Mouse (Mus musculus) lung, embryonic 14.5 days (tissue): Measurements from ENCODE around the gene Stard8. TPM values are rescaled to one million over a fixed set of nuclear protein-coding genes. Genes with fewer than 3 reads are reported as not detected.
A peak's percentile ranks its signal among the peaks of the same experiment; 100 is the strongest.

ENCODE experiments used
- ATAC-seq: fragments of 200-750 bp; cut with Nextera tagmentation; 2 replicates; pipeline ENCODE4 v1.8.0; 2017; ENCODE audit warnings: mild to moderate bottlenecking, moderate TSS enrichment, moderate library complexity; ENCODE audit not compliant: insufficient read depth
- DNase-seq: peaks from one replicate; pipeline ENCODE4 v3.0.0-alpha.2; 2015
- H3K27ac ChIP-seq: fragments of 300-500 bp; sonication (generic); 2 replicates; pipeline ENCODE4 v1.5.1; 2014; ENCODE audit warnings: low read depth, mild to moderate bottlenecking, moderate library complexity
- H3K27me3 ChIP-seq: fragments of 300-500 bp; sonication (generic); 2 replicates; pipeline ENCODE4 v1.6.1; 2014; ENCODE audit warnings: low read length, control low read depth; ENCODE audit not compliant: insufficient read depth
- H3K36me3 ChIP-seq: fragments of 300-500 bp; sonication (generic); 2 replicates; pipeline ENCODE4 v1.6.1; 2014; ENCODE audit warnings: control low read depth; ENCODE audit not compliant: insufficient read depth
- H3K4me1 ChIP-seq: fragments of 300-500 bp; sonication (generic); 2 replicates; pipeline ENCODE4 v1.6.1; 2014; ENCODE audit warnings: antibody characterized with exemption, control low read depth; ENCODE audit not compliant: insufficient read depth
- H3K4me2 ChIP-seq: fragments of 300-500 bp; sonication (generic); 2 replicates; pipeline ENCODE4 v1.6.1; 2014; ENCODE audit warnings: mild to moderate bottlenecking
- H3K4me3 ChIP-seq: fragments of 300-500 bp; sonication (generic); 2 replicates; pipeline ENCODE4 v1.5.1; 2014; ENCODE audit warnings: low read depth, low read length
- H3K9ac ChIP-seq: fragments of 300-500 bp; sonication (generic); 2 replicates; pipeline ENCODE4 v1.6.1; 2014
- H3K9me3 ChIP-seq: fragments of 300-500 bp; sonication (generic); 2 replicates; pipeline ENCODE4 v1.6.1; 2016; ENCODE audit warnings: low read depth, low read length, control low read depth
- CTCF ChIP-seq: IDR thresholded peaks from 2 replicates; pipeline ENCODE4 v1.5.1; 2016; ENCODE audit warnings: antibody characterized with exemption, low read depth
- WGBS: fragments of 180-500 bp; shearing (Covaris S2); extraction: QIAGEN DNeasy Blood & Tissue Kit; methylation state at CpG from one replicate; pipeline ENCODE4 v1.1.7; 2014; 5-methylcytosine and 5-hydroxymethylcytosine counted together
- polyA plus RNA-seq: library from polyadenylated mRNA; unstranded; fragments of >200 nt; fragmentation: Nextera tagmentation; extraction: Ambion mirVana; gene quantifications from 2 replicates; pipeline ENCODE4 v1.2.1, GENCODE M21; 2014

Stard8 gene
- polyA plus RNA-seq, 1 experiment from 2014 or later: 11.3 TPM

DNA sequence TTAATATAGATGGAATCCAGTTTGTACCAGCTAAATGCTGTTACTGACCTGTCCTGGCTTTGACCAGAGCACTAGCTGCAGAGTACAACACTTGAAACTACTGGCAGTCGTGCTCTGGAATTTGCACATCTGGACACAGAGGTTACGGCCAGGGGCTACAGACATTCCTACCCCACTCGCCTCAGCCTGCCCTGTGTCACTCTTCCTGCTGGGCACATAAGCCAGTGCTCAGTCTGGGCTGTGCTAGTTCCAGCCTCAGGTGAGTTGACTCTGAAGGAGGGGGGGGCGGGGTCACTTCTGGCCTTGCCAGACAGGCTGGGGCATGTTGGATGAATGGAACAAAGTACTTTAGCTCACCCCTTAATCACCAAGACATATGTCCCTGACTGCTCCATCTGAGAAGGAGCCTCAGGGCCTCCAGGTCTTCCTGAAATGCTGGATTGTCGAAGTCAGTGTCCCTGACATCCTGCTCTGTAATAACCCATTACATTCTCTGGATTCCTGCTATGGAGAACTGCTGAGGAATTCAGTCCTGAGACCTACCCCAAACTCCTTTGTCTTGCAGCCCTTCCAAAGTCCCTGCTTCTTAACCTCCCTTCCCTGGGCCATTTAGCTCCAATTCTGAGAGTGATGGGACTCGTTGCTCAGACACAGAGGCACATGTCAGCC lies 54.9 kb downstream of the Stard8 start:
- DNase-seq (no peak), ATAC-seq (no peak)
- H3K4me2 ChIP-seq: no peak overlapping the region
- no peaks in the 10 kb centered on the region for H3K4me1 ChIP-seq
- H3K9ac ChIP-seq: no peak overlapping the region
- no peaks in the 10 kb centered on the region for H3K36me3 ChIP-seq
- H3K4me3 ChIP-seq: no peak overlapping the region
- no peaks in the 10 kb centered on the region for H3K9me3 ChIP-seq
- H3K27ac ChIP-seq: no peak overlapping the region
- WGBS: 59% methylated on average over 6 of the region's 6 CpGs
- no peaks in the 10 kb centered on the region for H3K27me3 ChIP-seq
- TF ChIP-seq CTCF: no peak

DNA sequence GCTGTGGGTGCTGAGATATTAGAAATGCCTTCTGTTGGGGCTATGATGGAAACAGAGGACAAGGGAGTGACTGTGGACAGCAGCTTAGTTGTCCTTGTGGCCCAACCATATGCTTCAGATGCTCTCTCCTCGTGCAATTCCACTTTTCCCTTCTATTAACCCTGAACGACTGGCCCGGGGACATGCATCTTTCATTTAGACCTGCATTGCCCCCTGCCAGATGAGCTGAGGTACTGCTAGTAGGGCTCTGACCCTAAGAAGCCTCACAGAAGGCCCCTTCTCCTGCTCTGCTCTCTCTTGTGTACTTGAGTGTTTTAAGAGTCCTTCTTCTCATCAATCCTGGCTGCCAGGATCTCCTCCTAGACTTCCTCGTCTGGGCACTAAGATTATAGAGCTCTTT lies 56.1 kb downstream of the Stard8 start:
- Histone ChIP-seq H3K4me1 (no peaks in the 10 kb centered on the region), H3K9ac (no peak overlapping the region), H3K4me2 (no peak overlapping the region), H3K9me3 (no peaks in the 10 kb centered on the region), H3K4me3 (no peak overlapping the region), H3K27me3 (no peaks in the 10 kb centered on the region), H3K36me3 (no peaks in the 10 kb centered on the region), H3K27ac (no peak overlapping the region)
- DNase-seq (peak; percentile 57), ATAC-seq (peak; percentile 52; the same call in 1 of the 2 replicates)
- peak; percentile 57 for TF ChIP-seq CTCF
- WGBS: 23% methylated on average over 4 of the region's 4 CpGs

DNA sequence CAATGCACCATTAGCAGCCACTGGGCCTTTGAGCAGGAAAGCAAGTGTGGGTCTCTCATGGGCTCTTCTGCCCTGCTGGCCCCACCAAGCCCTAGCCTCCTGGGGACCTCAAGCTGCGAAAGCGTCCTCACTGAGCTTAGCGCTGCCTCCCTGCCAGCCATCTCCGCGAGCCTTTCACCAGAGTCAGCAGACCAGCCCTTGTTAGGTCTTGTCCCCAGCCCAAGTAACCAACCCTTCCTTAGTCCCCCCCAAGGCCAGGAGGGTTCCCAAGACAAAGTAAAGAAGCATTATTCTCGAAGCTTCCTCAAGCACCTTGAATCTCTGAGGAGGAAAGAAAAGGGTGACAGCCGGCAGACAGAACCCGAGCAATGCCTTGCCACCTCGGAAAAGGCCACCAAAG lies 62.5 kb downstream of the Stard8 start:
- TF ChIP-seq CTCF: no peak
- Histone ChIP-seq H3K27ac (no peak overlapping the region), H3K9me3 (no peaks in the 10 kb centered on the region), H3K4me3 (no peak overlapping the region), H3K4me2 (no peak overlapping the region), H3K36me3 (no peaks in the 10 kb centered on the region), H3K9ac (no peak overlapping the region), H3K4me1 (no peaks in the 10 kb centered on the region), H3K27me3 (no peaks in the 10 kb centered on the region)
- no peak for ATAC-seq
- 92% methylated on average over 9 of the region's 9 CpGs for WGBS
- DNase-seq: no peak

DNA sequence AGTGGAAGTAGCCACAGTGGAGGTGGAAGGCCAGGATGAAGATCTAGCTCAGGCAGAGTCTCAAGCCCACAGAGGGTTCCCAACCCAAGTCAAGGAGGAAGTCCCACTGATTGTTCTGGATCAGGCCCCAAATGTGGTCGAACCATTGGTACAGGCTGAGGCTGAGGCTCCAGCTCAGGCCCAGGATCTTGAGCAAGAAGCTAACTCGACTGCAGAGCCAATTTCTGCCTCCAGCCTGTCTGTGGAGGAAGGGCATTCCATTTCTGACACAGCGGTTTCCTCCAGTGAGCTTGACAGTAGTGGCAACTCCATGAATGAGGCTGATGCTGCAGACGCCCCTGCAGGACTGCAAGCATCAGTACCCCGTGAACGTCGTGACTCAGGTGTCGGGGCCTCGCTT lies 63.5 kb downstream of the Stard8 start:
- ATAC-seq: no peak
- no peaks in the 10 kb centered on the region for H3K36me3 ChIP-seq
- 75% methylated on average over 9 of the region's 9 CpGs for WGBS

DNA sequence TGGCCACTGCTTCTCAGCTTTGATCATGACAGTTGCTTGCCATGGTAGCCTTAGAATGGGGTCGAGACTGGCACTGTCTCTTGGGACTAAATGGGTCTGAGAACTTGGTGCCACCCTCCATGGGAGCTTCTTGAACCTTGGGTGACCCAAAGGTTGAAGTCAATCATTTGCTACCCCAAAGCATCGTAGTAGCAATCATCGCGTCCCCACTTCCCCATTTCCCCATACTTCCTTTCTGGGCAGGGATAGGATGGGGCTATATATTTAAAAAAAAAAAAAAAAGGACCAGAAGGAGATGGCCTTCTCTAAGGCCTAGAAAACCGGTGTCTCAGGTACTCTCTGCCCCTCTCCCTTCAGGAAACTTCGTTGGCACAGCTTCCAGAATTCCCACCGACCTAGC lies 64.2 kb downstream of the Stard8 start:
- H3K27ac ChIP-seq: no peak overlapping the region
- no peaks in the 10 kb centered on the region for H3K9me3 ChIP-seq
- WGBS: 71% methylated on average over 7 of the region's 7 CpGs
- no peak for DNase-seq
- H3K4me3 ChIP-seq: no peak overlapping the region
- no peaks in the 10 kb centered on the region for H3K4me1 ChIP-seq
- no peak overlapping the region for H3K9ac ChIP-seq
- no peaks in the 10 kb centered on the region for H3K36me3 ChIP-seq
- TF ChIP-seq CTCF: no peak
- H3K27me3 ChIP-seq: no peaks in the 10 kb centered on the region
- no peak overlapping the region for H3K4me2 ChIP-seq
- no peak for ATAC-seq

More for the DNA sequence above, 63.5 kb downstream of the Stard8 start:
- TF ChIP-seq CTCF: no peak
- H3K4me3 ChIP-seq: no peak overlapping the region
- H3K4me1 ChIP-seq: no peaks in the 10 kb centered on the region
- no peaks in the 10 kb centered on the region for H3K9me3 ChIP-seq
- H3K27ac ChIP-seq: no peak overlapping the region
- H3K27me3 ChIP-seq: no peaks in the 10 kb centered on the region
- H3K9ac ChIP-seq: no peak overlapping the region
- DNase-seq: no peak
- no peak overlapping the region for H3K4me2 ChIP-seq

DNA sequence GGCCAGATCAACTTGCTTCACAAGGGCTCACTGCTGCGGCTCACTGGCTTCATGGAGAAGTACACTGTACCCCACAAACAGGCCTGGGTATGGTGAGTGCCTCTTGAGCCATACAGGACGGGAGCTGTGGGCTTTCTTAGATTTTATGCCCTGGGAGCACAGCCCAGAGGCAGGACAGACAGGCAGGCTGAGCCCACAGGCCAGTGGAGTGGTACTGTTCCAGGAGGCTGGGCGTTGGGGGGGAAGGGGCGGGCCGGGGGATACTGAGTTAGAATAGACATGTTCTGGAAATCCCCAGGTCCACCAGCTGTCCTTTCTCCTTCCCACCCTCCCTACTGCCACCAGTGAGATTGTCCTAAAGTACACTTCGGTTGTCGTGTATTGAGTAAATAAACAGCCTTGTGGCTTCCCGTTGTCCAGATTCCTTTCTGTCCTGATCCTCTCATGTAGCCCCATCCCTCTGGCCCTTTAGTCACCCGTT lies 64.7 kb downstream of the Stard8 start:
- 43% methylated on average over 9 of the region's 9 CpGs for WGBS
- Histone ChIP-seq H3K9ac (no peak overlapping the region), H3K4me1 (no peaks in the 10 kb centered on the region), H3K4me3 (no peak overlapping the region), H3K27ac (no peak overlapping the region), H3K27me3 (no peaks in the 10 kb centered on the region), H3K4me2 (no peak overlapping the region), H3K9me3 (no peaks in the 10 kb centered on the region), H3K36me3 (no peaks in the 10 kb centered on the region; the same call in 1 of the 2 replicates)
- peak; percentile 72 for DNase-seq
- peak; percentile 92 for ATAC-seq
- TF ChIP-seq CTCF: no peak

DNA sequence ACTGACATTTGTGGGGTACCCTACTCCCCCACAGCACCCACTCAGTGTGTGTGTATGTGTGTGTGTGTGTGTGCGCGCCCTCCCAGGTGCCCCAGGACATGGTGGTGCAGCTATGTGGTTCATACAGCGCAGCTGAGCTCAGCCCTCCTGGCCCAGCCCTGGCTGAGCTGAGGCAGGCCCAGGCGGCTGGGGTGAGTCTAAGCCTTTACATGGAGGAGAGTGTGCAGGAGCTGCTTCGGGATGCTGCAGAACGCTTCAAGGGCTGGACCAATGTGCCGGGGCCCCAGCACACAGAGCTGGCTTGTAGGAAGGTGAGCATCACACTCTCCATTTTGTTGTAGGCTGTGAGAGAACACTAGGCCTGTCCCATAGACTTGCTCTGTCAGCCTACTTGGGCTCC lies 68.1 kb downstream of the Stard8 start:
- no peak for DNase-seq
- no peaks in the 10 kb centered on the region for H3K9me3 ChIP-seq
- H3K4me2 ChIP-seq: no peak overlapping the region
- H3K27me3 ChIP-seq: no peaks in the 10 kb centered on the region
- 88% methylated on average over 7 of the region's 7 CpGs for WGBS
- no peaks in the 10 kb centered on the region for H3K4me1 ChIP-seq
- H3K9ac ChIP-seq: no peak overlapping the region
- H3K4me3 ChIP-seq: no peak overlapping the region
- no peak overlapping the region for H3K27ac ChIP-seq
- no peak for TF ChIP-seq CTCF
- no peaks in the 10 kb centered on the region; the same call in 1 of the 2 replicates for H3K36me3 ChIP-seq
- no peak for ATAC-seq
